Mouse (Mus musculus): ENCODE results near the gene Arpc1a. TPM values are rescaled to one million over a fixed set of nuclear protein-coding genes. Genes with fewer than 3 reads are reported as not detected.
"Not testable (repeated sequence)": the region's sequence is repeated elsewhere in the genome, so short reads cannot be mapped to it uniquely, and the experiment has no call there.

Gene Arpc1a
- polyA plus RNA-seq, 1 experiment from 2014 or later = 150 TPM

DNA sequence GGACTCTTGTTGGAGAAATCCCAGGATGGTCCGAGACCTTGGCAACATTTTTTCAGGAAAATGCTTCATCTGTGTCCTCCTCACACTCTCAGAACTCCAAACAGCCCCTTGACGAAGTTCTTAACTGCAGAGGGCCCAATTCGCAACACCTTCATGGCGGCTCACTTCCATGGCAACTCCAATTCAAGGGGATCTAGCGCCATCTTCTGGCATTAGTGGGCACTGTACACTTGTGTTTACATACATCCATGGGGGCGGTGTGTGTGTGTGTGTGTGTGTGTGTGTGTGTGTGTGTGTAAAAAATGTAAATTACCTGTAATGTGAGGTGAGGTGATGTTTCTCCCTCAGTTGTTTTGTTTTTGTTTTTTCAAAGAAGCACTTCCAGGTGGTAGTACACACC is 12.3 kb upstream of the Arpc1a start:
- ATAC-seq (ENCODE audit: low FRiP score, low TSS enrichment) = no peak
- 0 out of 2 replicates have a peak, but pooled peaks cover 3% of the 10 kb centered on the region for H3K4me1 ChIP-seq (ENCODE audit: insufficient read depth, low read length)
- H3K4me3 ChIP-seq (ENCODE audit: low read length) = no peak overlapping the region
- H3K9ac ChIP-seq (replicated peaks; ENCODE audit: low read length) = no peak overlapping the region
- no peaks in the 10 kb centered on the region for H3K9me3 ChIP-seq (ENCODE audit: low read length)
- WGBS = 55% methylated on average over 6 of the region's 6 CpGs
- no peak overlapping the region for H3K27ac ChIP-seq (ENCODE audit: low read length)
- H3K27me3 ChIP-seq (ENCODE audit: insufficient read depth, low read length) = no peaks in the 10 kb centered on the region
- H3K36me3 ChIP-seq (ENCODE audit: insufficient read depth, low read length) = no peaks in the 10 kb centered on the region
- no peak overlapping the region for H3K4me2 ChIP-seq (replicated peaks; ENCODE audit: low read depth, low read length)

DNA sequence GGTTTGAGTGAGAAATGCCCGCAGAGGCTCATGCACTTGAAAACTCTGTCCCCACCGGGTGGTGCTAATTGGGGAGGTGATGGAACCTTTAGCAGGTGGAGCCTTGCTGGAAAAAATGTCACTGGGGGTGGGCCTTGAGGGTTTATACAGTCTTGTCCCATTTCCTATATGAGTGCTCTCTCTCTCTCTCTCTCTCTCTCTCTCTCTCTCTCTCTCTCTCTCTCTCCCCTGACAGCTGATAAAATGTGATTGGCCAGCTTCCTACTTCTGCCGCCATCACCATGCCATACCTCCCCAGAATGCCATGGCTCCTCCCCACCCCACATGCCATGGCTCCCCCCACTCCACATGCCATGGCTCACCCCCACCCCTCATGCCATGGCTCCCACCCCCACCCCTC is 8.5 kb upstream of the Arpc1a start:
- H3K27ac ChIP-seq (ENCODE audit: low read length) = no peak overlapping the region

DNA sequence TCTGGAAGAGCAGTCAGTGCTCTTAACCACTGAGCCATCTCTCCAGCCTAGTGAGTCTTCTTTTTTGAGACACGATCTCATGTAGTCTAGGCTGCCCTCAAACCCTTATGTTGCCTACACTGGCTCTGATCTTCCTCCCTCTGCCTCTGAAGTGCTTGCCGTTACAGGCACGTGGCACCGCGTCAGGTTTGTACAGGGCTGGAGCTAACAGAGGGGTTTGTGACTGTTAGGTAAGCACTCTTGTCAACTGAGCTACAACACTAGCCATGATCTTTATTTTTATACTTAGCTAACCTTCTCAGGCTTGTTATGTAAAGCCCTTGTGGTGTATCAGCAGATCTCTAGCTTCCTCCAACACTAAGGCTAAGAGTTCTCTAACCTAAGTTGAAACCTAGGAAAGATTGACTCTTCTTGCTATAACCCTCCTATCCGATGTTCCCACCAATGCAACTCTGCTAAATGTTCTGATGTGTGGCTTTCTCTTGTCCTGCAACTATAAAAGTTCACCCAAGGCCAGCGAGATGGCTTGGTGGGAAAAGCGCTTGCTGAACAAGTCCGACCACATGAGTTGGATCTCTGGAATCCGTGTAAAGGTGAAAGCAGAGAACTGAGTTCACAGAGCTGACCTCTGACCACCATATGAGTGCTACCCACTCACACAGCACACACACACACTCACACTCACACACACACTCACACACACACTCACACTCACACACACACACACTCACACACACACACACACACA is 1.6 kb upstream of the Arpc1a start:
- H3K36me3 ChIP-seq (ENCODE audit: insufficient read depth, low read length) = no peaks in the 10 kb centered on the region
- peaks cover 8% of the 10 kb centered on the region for H3K4me1 ChIP-seq (ENCODE audit: insufficient read depth, low read length)
- H3K27ac ChIP-seq (ENCODE audit: low read length) = no peak overlapping the region
- H3K4me3 ChIP-seq (ENCODE audit: low read length) = no peak overlapping the region
- ATAC-seq (ENCODE audit: low FRiP score, low TSS enrichment) = no peak
- no peaks in the 10 kb centered on the region for H3K9me3 ChIP-seq (ENCODE audit: low read length)
- 82% methylated on average over 10 of the region's 10 CpGs for WGBS
- no peak overlapping the region for H3K9ac ChIP-seq (replicated peaks; ENCODE audit: low read length)
- no peaks in the 10 kb centered on the region for H3K27me3 ChIP-seq (ENCODE audit: insufficient read depth, low read length)
- no peak overlapping the region for H3K4me2 ChIP-seq (replicated peaks; ENCODE audit: low read depth, low read length)

More for the DNA sequence above, 8.5 kb upstream of the Arpc1a start:
- Histone ChIP-seq H3K27me3 (ENCODE audit: insufficient read depth, low read length) (no peaks in the 10 kb centered on the region), H3K9ac (replicated peaks; ENCODE audit: low read length) (no peak overlapping the region), H3K4me3 (ENCODE audit: low read length) (no peak overlapping the region), H3K4me2 (replicated peaks; ENCODE audit: low read depth, low read length) (no peak overlapping the region), H3K9me3 (ENCODE audit: low read length) (no peaks in the 10 kb centered on the region), H3K36me3 (ENCODE audit: insufficient read depth, low read length) (no peaks in the 10 kb centered on the region), H3K4me1 (ENCODE audit: insufficient read depth, low read length) (0 out of 2 replicates have a peak, but pooled peaks cover 3% of the 10 kb centered on the region)
- ATAC-seq (ENCODE audit: low FRiP score, low TSS enrichment) = no peak
- 54% methylated on average over 3 of the region's 3 CpGs for WGBS

DNA sequence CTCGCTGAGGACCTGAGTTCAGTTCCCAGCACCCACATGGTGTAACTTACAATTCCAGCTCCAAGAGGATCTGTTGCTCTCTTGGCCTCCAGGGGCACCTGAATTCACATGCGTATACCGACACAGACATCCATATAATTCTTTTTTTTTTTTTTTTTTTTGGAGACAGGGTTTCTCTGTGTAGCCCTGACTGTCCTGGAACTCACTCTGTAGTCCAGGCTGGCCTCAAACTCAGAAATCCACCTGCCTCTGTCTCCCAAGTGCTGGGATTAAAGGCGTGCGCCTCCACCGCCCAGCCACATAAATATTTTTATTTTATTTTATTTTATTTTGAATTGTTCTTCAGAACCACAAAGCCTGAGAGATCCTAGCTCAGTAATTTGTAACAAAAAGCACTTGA is 429 bp upstream of the Arpc1a start:
- peak overlapping the region; percentile 77; the same call in 1 of the 2 replicates for H3K27ac ChIP-seq (ENCODE audit: low read length)
- not testable (repeated sequence) for H3K9me3 ChIP-seq (ENCODE audit: low read length); H3K4me1 ChIP-seq (ENCODE audit: insufficient read depth, low read length); ATAC-seq (ENCODE audit: low FRiP score, low TSS enrichment); H3K27me3 ChIP-seq (ENCODE audit: insufficient read depth, low read length); H3K36me3 ChIP-seq (ENCODE audit: insufficient read depth, low read length)
- H3K9ac ChIP-seq (replicated peaks; ENCODE audit: low read length) = peak overlapping the region; percentile 95
- H3K4me3 ChIP-seq (ENCODE audit: low read length) = peak overlapping the region; percentile 94
- WGBS = 43% methylated on average over 6 of the region's 6 CpGs
- peak overlapping the region; percentile 88 for H3K4me2 ChIP-seq (replicated peaks; ENCODE audit: low read depth, low read length)

DNA sequence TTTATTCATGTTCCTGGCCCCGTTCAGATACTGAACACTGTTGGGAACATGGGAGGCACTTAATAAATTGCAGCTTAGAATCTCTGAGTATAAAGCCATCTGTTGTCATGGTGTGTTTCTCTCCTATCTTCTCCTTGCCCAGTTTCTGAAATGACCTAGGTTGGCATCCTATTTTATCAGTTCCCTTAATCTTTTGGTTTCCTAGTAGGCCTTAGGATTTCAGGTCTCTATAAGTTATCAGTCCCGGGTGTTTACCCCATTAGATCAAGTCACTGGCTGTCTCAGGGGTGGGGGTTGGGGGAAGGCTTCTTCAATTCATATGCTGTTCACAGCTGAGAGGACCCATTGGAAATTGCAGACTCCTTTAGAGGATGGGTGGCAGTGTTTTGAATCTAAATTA is 1.2 kb downstream of the Arpc1a start:
- Histone ChIP-seq H3K36me3 (ENCODE audit: insufficient read depth, low read length) (no peaks in the 10 kb centered on the region), H3K9ac (replicated peaks; ENCODE audit: low read length) (peak overlapping the region; percentile 95), H3K4me3 (ENCODE audit: low read length) (peak overlapping the region; percentile 94), H3K9me3 (ENCODE audit: low read length) (no peaks in the 10 kb centered on the region), H3K4me1 (ENCODE audit: insufficient read depth, low read length) (peaks cover 8% of the 10 kb centered on the region), H3K27ac (ENCODE audit: low read length) (no peak overlapping the region), H3K27me3 (ENCODE audit: insufficient read depth, low read length) (no peaks in the 10 kb centered on the region), H3K4me2 (replicated peaks; ENCODE audit: low read depth, low read length) (peak overlapping the region; percentile 88)
- no peak for ATAC-seq (ENCODE audit: low FRiP score, low TSS enrichment)
- WGBS = 62% methylated on average over 2 of the region's 2 CpGs

DNA sequence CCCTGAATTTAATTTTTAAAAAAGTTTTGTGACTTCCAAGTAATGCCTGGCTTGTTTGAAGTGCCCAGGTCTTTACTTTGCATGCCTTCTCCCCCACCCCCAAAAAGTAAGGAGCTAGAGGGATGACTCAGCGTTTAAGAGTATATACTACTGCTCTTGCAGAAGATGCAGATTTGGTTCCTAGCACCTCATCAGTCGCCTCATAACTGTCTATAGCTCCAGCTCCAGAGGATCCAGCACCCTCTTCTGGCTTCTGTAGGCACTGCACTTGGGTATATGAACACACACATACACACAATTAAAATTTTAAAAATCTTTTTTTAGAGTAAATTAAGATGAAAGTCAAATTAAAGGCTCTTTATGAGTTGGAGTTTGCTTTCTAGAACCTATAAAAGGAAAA is 4.6 kb downstream of the Arpc1a start:
- Histone ChIP-seq H3K4me2 (replicated peaks; ENCODE audit: low read depth, low read length) (no peak overlapping the region), H3K4me3 (ENCODE audit: low read length) (no peak overlapping the region), H3K27ac (ENCODE audit: low read length) (no peak overlapping the region), H3K36me3 (ENCODE audit: insufficient read depth, low read length) (peaks cover 13% of the 10 kb centered on the region), H3K27me3 (ENCODE audit: insufficient read depth, low read length) (no peaks in the 10 kb centered on the region), H3K9me3 (ENCODE audit: low read length) (no peaks in the 10 kb centered on the region), H3K9ac (replicated peaks; ENCODE audit: low read length) (no peak overlapping the region), H3K4me1 (ENCODE audit: insufficient read depth, low read length) (peaks cover 8% of the 10 kb centered on the region)
- 100% methylated on average over 2 of the region's 2 CpGs for WGBS
- no peak for ATAC-seq (ENCODE audit: low FRiP score, low TSS enrichment)

DNA sequence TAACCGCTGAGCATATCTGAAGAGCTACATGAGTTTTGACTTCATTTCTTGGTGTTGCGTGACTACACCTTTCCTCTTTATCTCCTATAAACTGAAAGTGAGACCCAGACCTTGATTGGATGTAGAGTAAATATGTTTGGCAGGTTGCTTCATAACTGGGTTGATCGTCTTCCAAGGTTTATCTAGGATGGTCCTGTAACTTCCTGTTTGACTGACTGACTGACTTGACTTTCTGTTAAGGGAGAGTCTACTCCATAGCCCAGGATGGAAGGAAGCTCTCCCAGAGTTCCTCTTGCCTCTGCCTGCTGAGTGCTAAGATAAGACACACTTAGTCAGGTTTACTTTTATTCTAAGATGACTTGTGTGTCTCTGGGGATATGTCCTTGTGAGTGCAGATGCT is 6.2 kb downstream of the Arpc1a start:
- WGBS = 94% methylated on average over 3 of the region's 3 CpGs
- no peak overlapping the region for H3K9ac ChIP-seq (replicated peaks; ENCODE audit: low read length)
- no peak for ATAC-seq (ENCODE audit: low FRiP score, low TSS enrichment)
- peaks cover 27% of the 10 kb centered on the region for H3K36me3 ChIP-seq (ENCODE audit: insufficient read depth, low read length)
- peaks cover 2% of the 10 kb centered on the region for H3K4me1 ChIP-seq (ENCODE audit: insufficient read depth, low read length)
- H3K4me2 ChIP-seq (replicated peaks; ENCODE audit: low read depth, low read length) = no peak overlapping the region
- H3K27ac ChIP-seq (ENCODE audit: low read length) = no peak overlapping the region
- no peaks in the 10 kb centered on the region for H3K27me3 ChIP-seq (ENCODE audit: insufficient read depth, low read length)
- no peak overlapping the region for H3K4me3 ChIP-seq (ENCODE audit: low read length)
- H3K9me3 ChIP-seq (ENCODE audit: low read length) = no peaks in the 10 kb centered on the region

DNA sequence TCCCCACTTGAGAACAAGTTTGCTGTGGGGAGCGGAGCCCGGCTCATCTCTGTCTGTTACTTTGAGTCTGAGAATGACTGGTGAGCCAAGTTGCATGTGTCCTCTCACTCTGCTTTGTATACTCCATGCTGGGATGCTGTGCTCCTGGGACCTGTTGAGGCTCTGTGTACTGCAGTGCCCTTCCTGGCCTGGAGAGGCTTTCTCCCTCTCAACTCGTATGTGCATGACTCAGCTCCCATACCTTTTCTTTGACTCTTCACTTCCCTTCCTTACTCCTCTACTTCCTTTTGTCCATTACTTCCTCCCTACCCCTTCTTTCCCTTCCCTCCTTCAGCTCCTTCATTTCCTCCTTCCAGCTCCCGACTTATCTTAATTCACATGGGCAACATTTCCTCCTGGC is 12.6 kb downstream of the Arpc1a start:
- Histone ChIP-seq H3K4me1 (ENCODE audit: insufficient read depth, low read length) (no peaks in the 10 kb centered on the region), H3K27me3 (ENCODE audit: insufficient read depth, low read length) (no peaks in the 10 kb centered on the region), H3K9me3 (ENCODE audit: low read length) (no peaks in the 10 kb centered on the region), H3K27ac (ENCODE audit: low read length) (no peak overlapping the region), H3K9ac (replicated peaks; ENCODE audit: low read length) (no peak overlapping the region), H3K4me3 (ENCODE audit: low read length) (no peak overlapping the region), H3K36me3 (ENCODE audit: insufficient read depth, low read length) (peaks cover 71% of the 10 kb centered on the region), H3K4me2 (replicated peaks; ENCODE audit: low read depth, low read length) (no peak overlapping the region)
- WGBS = 88% methylated on average over 4 of the region's 4 CpGs
- no peak for ATAC-seq (ENCODE audit: low FRiP score, low TSS enrichment)

DNA sequence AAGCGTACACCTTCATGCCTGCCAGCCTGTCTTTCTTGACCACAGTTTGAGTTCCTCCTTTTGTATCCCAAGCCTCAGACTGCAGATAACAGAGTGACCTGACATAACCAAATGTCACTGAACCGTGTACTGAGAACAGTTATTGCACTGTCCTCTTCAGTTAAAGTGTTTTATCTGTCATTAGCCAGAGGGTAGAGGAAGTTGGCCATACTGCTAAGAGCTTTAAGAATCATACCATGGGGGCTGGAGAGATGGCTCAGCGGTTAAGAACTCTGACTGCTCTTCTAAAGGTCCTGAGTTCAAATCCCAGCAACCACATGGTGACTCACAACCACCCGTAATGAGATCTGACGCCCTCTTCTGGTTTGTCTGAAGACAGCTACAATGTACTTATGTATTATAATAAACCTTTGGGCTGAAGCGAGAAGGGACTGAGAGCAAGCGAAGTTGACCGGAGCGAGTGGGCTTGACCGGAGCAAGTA is 14.8 kb downstream of the Arpc1a start:
- WGBS = 91% methylated on average over 10 of the region's 10 CpGs
- Histone ChIP-seq H3K36me3 (ENCODE audit: insufficient read depth, low read length) (peaks cover 70% of the 10 kb centered on the region), H3K9me3 (ENCODE audit: low read length) (no peaks in the 10 kb centered on the region), H3K4me2 (replicated peaks; ENCODE audit: low read depth, low read length) (no peak overlapping the region), H3K27me3 (ENCODE audit: insufficient read depth, low read length) (no peaks in the 10 kb centered on the region), H3K27ac (ENCODE audit: low read length) (no peak overlapping the region), H3K9ac (replicated peaks; ENCODE audit: low read length) (no peak overlapping the region), H3K4me3 (ENCODE audit: low read length) (no peak overlapping the region), H3K4me1 (ENCODE audit: insufficient read depth, low read length) (no peaks in the 10 kb centered on the region)
- no peak for ATAC-seq (ENCODE audit: low FRiP score, low TSS enrichment)

DNA sequence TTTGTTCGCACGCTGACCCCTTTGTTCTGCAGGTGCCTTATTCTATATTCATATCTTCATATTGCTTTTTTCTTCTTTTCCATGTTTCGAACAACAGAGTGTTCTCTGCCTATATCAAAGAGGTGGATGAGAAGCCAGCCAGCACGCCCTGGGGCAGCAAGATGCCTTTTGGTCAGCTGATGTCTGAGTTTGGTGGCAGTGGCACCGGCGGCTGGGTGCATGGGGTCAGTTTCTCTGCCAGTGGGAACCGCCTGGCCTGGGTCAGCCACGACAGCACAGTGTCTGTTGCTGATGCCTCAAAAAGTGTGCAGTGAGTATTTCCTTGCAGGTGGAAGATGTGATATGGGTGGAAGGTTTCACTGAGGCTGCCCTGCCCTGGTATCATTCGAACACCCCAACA is 17.3 kb downstream of the Arpc1a start:
- ATAC-seq (ENCODE audit: low FRiP score, low TSS enrichment) = no peak
- Histone ChIP-seq H3K27me3 (ENCODE audit: insufficient read depth, low read length) (no peaks in the 10 kb centered on the region), H3K27ac (ENCODE audit: low read length) (no peak overlapping the region), H3K4me1 (ENCODE audit: insufficient read depth, low read length) (no peaks in the 10 kb centered on the region), H3K9me3 (ENCODE audit: low read length) (no peaks in the 10 kb centered on the region), H3K36me3 (ENCODE audit: insufficient read depth, low read length) (peaks cover 71% of the 10 kb centered on the region), H3K9ac (replicated peaks; ENCODE audit: low read length) (no peak overlapping the region), H3K4me2 (replicated peaks; ENCODE audit: low read depth, low read length) (no peak overlapping the region), H3K4me3 (ENCODE audit: low read length) (no peak overlapping the region)
- WGBS = 95% methylated on average over 9 of the region's 9 CpGs
